Mouse (Mus musculus): ENCODE measurements around the gene Borcs6. TPM values are rescaled to one million over a fixed set of nuclear protein-coding genes. Genes with fewer than 3 reads are reported as not detected.

Borcs6 gene
- total RNA-seq, 2 experiments from 2014 or later: 15.9 to 16.2 TPM

DNA sequence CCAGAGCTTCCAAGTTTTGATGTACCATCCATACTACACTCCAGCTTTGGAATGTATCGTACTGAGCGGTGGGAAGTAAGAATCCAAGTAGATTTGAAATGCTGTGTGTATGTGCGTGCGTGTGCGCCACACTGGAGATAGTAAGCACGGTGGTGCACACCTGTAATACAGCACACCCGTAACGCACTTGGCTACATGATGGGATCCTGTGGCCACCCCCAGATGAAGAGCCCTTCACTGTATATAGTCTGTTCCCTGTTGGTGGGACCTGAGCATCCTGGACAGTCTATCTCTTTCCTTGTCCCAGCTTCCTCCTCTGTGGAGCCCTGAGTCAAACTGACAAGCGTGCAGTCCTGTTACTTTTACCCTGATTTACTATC, 13.1 kb upstream of the Borcs6 start:
- intact Hi-C loops (cut with DNase I): no loop called here
- no peak for DNase-seq

GRCm38 (mm10) chr11:69047592-69047991, 11.9 kb upstream of the Borcs6 start:
- intact Hi-C loops (cut with DNase I): no loop called here

GRCm38 (mm10) chr11:69048151-69048550, 11.4 kb upstream of the Borcs6 start:
- no peak for DNase-seq
- intact Hi-C loops (cut with DNase I): no loop called here

More at GRCm38 (mm10) chr11:69047592-69047991, 11.9 kb upstream of the Borcs6 start:
- DNase-seq: no peak

- intact Hi-C loops (cut with DNase I): no loop called here
- no peak for DNase-seq
Measured at GRCm38 (mm10) chr11:69050748-69051147, 8.8 kb upstream of the Borcs6 start.

GRCm38 (mm10) chr11:69051771-69052170, 7.7 kb upstream of the Borcs6 start:
- intact Hi-C loops (cut with DNase I): no loop called here
- DNase-seq: no peak

- no peak for DNase-seq
- intact Hi-C loops (cut with DNase I): no loop called here
Measured at GRCm38 (mm10) chr11:69052824-69053421, 6.6 kb upstream of the Borcs6 start.

GRCm38 (mm10) chr11:69053848-69054247, 5.7 kb upstream of the Borcs6 start:
- DNase-seq: no peak
- intact Hi-C loops (cut with DNase I): no loop called here

- no peak for DNase-seq
- intact Hi-C loops (cut with DNase I): no loop called here
Measured at GRCm38 (mm10) chr11:69058265-69058664, 1.3 kb upstream of the Borcs6 start.

DNA sequence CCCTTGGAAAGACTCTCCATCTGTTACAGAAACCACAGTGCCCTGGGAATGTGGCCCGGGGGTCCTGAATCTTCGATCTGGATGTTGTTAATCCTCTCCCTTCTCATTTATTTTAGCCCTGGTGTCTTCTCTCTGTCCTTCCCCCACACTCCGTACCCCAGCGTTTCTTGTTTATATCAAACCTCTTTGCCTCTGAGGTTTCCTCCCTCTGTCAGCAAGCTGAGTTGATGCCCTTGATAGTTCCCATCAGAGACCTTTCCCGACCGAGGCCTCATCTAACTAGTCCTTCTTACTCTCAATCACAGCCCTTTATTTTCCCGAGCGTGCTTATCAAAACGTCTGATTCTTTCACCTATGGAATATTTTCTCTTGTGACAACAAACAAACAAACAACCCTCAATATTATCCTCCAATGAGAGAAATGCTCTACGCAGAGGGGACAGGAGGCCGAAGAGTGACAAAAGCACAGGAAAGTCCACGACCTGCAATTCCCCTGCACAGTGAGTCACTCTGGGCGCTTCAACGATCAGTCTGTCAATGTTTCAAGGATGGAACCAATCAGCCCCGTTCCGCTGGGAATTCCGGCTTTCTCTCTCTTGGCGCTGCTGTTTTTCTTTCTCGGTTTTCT, 674 bp upstream of the Borcs6 start:
- intact Hi-C loops (cut with DNase I): no loop called here
- DNase-seq: no peak

DNA sequence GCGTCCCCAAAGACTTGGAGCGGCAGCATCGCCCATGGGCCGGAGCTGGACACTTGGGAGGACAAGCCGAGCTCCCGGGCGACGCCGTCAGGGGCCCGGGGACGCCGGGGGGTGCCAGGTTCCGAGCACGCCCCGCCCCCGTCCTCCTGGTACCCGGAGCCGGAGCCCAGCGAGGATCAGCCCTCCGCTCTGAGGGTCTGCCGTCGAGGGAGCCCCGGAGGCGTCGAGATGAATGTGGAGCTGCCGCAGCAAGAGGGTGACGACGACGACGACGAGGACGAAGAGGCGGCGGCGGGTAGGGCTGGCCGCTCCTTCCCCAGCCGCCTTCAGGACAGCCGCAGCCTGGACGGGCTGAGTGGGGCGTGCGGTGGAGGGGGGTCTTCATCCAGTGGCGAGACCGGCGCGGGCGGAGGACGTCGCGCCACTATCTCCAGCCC, 476 bp downstream of the Borcs6 start:
- intact Hi-C loops (cut with DNase I): no loop called here
- peak in 1 of 2 experiments; percentile 66 for DNase-seq

DNA sequence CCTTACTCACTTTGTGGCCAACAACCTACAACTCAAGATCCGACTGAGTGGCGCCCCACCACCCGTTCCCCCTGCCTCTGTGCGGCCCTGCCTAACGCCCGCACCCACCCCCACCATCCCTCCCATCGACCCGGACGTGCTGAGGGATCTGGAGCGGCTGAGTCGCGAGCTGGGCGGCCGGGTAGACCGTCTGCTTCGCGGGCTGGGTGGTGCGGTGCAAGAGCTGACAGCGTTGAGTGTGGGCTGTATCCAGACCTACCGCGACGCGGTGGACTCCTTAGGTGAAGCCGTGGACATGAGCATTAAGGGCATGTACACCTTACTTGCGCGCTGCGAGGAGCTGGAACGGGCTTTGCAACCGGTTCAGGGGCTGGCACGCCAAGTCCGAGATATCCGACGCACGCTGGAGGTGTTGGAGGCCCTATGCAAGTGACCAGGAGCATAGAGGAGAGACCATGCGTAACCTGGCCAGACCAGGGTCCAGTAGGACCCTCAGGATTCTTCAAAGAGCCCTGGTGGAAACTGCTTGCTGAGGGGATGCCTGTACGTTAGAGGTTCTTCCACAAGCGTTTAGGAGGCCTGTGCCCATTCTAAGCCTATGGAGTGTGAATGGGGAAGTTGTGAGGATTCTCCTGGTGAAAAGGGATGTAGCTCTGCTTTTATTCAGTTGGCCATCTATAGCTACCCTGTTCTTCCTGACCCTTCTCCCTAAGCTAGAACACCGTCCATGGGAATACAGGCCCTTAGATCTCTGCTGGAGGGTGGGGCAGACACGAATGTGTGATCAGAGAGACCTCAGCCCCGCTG, 1.1 kb downstream of the Borcs6 start:
- intact Hi-C loops (cut with DNase I): no loop called here
- peak; percentile 36 to 39 for DNase-seq

GRCm38 (mm10) chr11:69061255-69061912, 1.9 kb downstream of the Borcs6 start:
- no peak for DNase-seq
- intact Hi-C loops (cut with DNase I): no loop called here

- DNase-seq: peak; percentile 78 to 79
- intact Hi-C loops (cut with DNase I): loop anchor here (1.0 kb wide), 1 partner anchor 21 kb away; no protein-coding TSS in a partner anchor
Measured at GRCm38 (mm10) chr11:69062194-69062760, 2.8 kb downstream of the Borcs6 start.

DNA sequence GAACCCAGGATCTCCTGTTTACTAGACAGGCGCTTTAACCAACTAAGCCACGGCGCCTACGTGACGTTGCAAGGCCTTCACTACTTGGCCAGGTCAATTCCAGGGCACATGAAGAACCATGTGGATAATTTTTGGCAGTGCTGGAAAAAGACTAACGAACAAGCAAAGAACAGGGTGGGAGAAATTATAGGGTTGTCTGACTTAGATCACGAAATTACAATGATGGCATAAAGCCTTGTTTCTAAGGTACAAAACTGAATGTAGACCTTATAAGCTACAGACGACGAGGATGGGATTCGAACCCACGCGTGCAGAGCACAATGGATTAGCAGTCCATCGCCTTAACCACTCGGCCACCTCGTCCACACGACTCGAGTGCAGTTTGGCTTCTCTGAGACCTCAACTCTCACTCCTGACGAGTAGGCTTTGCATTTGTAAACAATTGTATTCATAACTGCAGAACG, 3.3 kb downstream of the Borcs6 start:
- peak; percentile 95 to 97 for DNase-seq
- intact Hi-C loops (cut with DNase I): loop anchor here (1.0 kb wide), 2 partner anchors 21 to 61 kb away; no protein-coding TSS in a partner anchor

DNA sequence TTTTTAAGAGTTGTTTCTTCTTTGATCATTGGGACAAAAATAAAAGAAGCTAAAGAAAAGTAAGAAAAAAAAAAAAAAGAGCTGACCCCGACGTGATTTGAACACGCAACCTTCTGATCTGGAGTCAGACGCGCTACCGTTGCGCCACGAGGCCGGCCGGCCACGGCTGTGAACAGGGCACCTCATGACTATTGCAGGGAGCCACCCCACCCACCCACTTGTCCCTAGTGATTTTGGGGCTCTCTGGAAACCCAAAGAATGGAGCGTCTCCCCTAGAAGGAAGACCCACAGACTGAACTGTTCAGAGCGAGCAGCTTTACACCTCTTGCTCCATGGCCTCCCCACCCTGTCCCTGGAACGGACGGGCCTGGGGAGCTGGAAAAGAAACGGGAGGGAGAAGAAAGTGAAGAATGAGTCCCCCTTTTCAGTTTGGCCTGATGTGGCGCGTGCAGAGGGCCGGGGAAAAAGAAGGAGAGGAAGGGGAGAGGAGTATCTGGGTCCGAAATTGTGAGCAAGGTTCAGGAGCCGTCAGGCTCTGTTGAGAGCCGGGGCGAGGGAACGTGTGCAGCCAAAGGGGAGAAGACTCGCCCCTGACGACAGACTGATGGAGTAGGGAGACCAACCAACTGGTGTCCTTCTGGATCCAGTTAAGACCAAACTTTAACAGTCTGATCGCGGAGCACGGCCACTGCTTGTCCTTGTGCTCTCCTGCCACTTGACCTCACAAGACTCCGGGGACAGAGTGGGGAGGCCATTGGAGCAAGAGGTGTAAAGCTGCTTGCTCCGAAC, 4.1 kb downstream of the Borcs6 start:
- DNase-seq: peak; percentile 86 to 91
- intact Hi-C loops (cut with DNase I): loop anchor here (1.0 kb wide), 1 partner anchor 60 kb away; no protein-coding TSS in a partner anchor

DNA sequence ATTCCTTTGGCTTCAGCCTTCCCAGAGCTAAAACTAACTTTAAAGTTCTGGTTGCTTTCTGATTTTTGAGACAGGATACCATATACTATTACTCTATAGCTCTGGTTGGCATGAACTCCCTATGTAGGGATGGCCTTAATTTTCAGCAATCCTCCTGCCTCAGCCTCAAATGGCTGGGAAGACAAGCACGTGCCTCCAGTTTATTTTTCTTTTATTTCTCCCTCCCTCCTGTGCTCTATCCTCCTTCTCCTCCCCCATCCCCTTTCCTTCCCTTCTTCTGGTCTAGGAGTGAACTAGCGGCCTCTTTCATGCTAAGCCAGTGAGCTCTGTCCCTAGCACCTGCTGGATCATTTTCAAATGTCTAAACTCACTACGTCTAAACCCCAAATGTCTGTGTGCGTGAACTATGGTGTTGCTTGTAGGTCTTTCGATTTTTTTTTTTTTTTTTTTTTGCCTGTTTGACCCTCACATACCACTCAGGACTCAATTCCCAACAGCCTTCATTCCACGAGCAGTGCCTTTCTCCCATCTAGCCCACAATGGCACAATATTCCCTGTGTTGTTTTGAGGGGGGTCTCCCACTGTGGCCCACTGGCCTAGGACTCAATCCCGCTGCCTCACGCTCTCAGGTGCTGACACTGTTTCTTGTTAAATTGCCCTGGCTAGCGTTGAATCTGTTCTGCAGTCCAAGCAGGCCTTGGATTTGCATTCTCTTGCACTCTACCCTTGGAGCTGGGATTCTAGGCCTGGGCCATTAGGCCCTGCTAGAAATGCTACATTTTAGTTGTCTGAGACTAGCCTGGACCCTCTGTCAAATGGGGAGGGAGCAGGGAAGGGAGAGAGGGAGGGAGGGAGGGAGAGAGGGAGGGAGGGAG, 5.0 kb downstream of the Borcs6 start:
- intact Hi-C loops (cut with DNase I): loop anchor here (5.0 kb wide), 1 partner anchor 183 kb away; no protein-coding TSS in a partner anchor
- no peak for DNase-seq

GRCm38 (mm10) chr11:69065394-69065925, 5.9 kb downstream of the Borcs6 start:
- intact Hi-C loops (cut with DNase I): loop anchor here (5.0 kb wide), 1 partner anchor 182 kb away; no protein-coding TSS in a partner anchor
- DNase-seq: no peak

Measured in heart, postnatal 14 days (tissue).